In genomic region chr12:47927007-47927406, GRCm38 (mm10) we compare ENCODE assay signal across 27 mouse cellular contexts.
"Had no signal": no experiment of that assay in that cellular context is flagged by ENCODE, and none has a peak within 500 bp of the region (broad histone marks: within the 10 kb centered on the region; RNA-seq: fewer than 3 reads in every experiment).

No protein-coding gene starts in this region.

- H3K27ac ChIP-seq: embryonic facial prominence, embryonic 10.5 days; embryonic facial prominence, embryonic 12.5 days; embryonic facial prominence, embryonic 13.5 days; embryonic facial prominence, embryonic 15.5 days; forebrain, embryonic 10.5 days; forebrain, embryonic 12.5 days; forebrain, embryonic 13.5 days; forebrain, embryonic 15.5 days; gastrocnemius, adult 2 months; heart, adult 2 months had no signal

- H3K9me3 ChIP-seq: embryonic facial prominence, embryonic 10.5 days; embryonic facial prominence, embryonic 12.5 days; embryonic facial prominence, embryonic 13.5 days; embryonic facial prominence, embryonic 15.5 days; forebrain, embryonic 12.5 days; forebrain, embryonic 13.5 days; forebrain, embryonic 15.5 days had no signal

- H3K9ac ChIP-seq: embryonic facial prominence, embryonic 12.5 days; embryonic facial prominence, embryonic 13.5 days; embryonic facial prominence, embryonic 15.5 days; forebrain, embryonic 12.5 days; forebrain, embryonic 13.5 days; forebrain, embryonic 15.5 days; forebrain, postnatal 0 days had no signal

- DNase-seq: cerebellum, adult 9-10 months; cerebellum, adult 9-11 months; cerebellum, postnatal 10 days; cerebellum, postnatal 14 days; cerebellum, postnatal 25 days; cerebellum, postnatal 36 days; embryo, embryonic 11 days; forebrain, postnatal 0 days; gastrocnemius, adult 2 months; gastrocnemius, postnatal 10 days; gastrocnemius, postnatal 14 days; gastrocnemius, postnatal 25 days; gastrocnemius, postnatal 36 days; heart, adult 11 months; heart, adult 18-20 months; heart, adult 2 months had no signal

- H3K27me3 ChIP-seq: embryonic facial prominence, embryonic 12.5 days; embryonic facial prominence, embryonic 13.5 days; embryonic facial prominence, embryonic 15.5 days; forebrain, embryonic 12.5 days; forebrain, embryonic 13.5 days; forebrain, embryonic 15.5 days had no signal

- ATAC-seq: forebrain, embryonic 13.5 days; forebrain, embryonic 14.5 days; forebrain, embryonic 15.5 days; forebrain, embryonic 16.5 days; forebrain, postnatal 0 days had no signal

- H3K36me3 ChIP-seq: embryonic facial prominence, embryonic 10.5 days; embryonic facial prominence, embryonic 12.5 days; embryonic facial prominence, embryonic 13.5 days; embryonic facial prominence, embryonic 15.5 days; forebrain, embryonic 10.5 days; forebrain, embryonic 12.5 days; forebrain, embryonic 15.5 days had no signal

- H3K4me3 ChIP-seq: embryonic facial prominence, embryonic 10.5 days; embryonic facial prominence, embryonic 12.5 days; embryonic facial prominence, embryonic 13.5 days; embryonic facial prominence, embryonic 15.5 days; erythroblast, embryonic 14.5 days; forebrain, embryonic 10.5 days; forebrain, embryonic 12.5 days; forebrain, embryonic 13.5 days; forebrain, embryonic 15.5 days; gastrocnemius, adult 2 months; heart, adult 2 months had no signal

- H3K4me1 ChIP-seq: embryonic facial prominence, embryonic 10.5 days; embryonic facial prominence, embryonic 12.5 days; embryonic facial prominence, embryonic 13.5 days; embryonic facial prominence, embryonic 15.5 days; forebrain, embryonic 10.5 days; forebrain, embryonic 12.5 days; forebrain, embryonic 13.5 days; forebrain, embryonic 15.5 days had no signal
